Mouse (Mus musculus): ENCODE data around the gene Atg10. TPM values are rescaled to one million over a fixed set of nuclear protein-coding genes. Genes with fewer than 3 reads are reported as not detected.

The Atg10 gene
- polyA plus RNA-seq, 1 experiment from 2014 or later: 16.3 TPM

GRCm38 (mm10) chr13:90905176-90905575, 318.6 kb downstream of the Atg10 start, which contains the start of gene Atp6ap1l:
Gene Atp6ap1l, minus strand, starts transcription at chr13:90905355.
- Histone ChIP-seq H3K36me3 (replicated peaks; ENCODE audit: control insufficient read depth, insufficient read depth, low read depth, low read length) (no peaks in the 10 kb centered on the region), H3K4me3 (ENCODE audit: low read depth, low read length) (no peak within 1 kb of the TSS), H3K27ac (replicated peaks; ENCODE audit: low read depth, low read length) (no peak within 1 kb of the TSS), H3K4me2 (ENCODE audit: low read depth, low read length) (no peak within 1 kb of the TSS), H3K27me3 (ENCODE audit: control insufficient read depth, insufficient read depth, low read length) (no peaks in the 10 kb centered on the region), H3K4me1 (ENCODE audit: control insufficient read depth, insufficient read depth, low read length) (no peaks in the 10 kb centered on the region), H3K9me3 (replicated peaks; ENCODE audit: control insufficient read depth, low read length) (no peaks in the 10 kb centered on the region), H3K9ac (replicated peaks; ENCODE audit: low read length) (no peak within 1 kb of the TSS)
- DNase-seq (ENCODE audit: low spot score) (no peak), ATAC-seq (replicated peaks; ENCODE audit: insufficient number of reproducible peaks, low FRiP score, low TSS enrichment, low read depth) (no peak)
- 92% methylated on average over 5 of the region's 5 CpGs for WGBS

- no peak for DNase-seq (ENCODE audit: low spot score)
- Histone ChIP-seq H3K9me3 (replicated peaks; ENCODE audit: control insufficient read depth, low read length) (no peaks in the 10 kb centered on the region), H3K4me3 (ENCODE audit: low read depth, low read length) (no peak overlapping the region), H3K36me3 (replicated peaks; ENCODE audit: control insufficient read depth, insufficient read depth, low read depth, low read length) (no peaks in the 10 kb centered on the region), H3K4me2 (ENCODE audit: low read depth, low read length) (no peak overlapping the region), H3K27ac (replicated peaks; ENCODE audit: low read depth, low read length) (no peak overlapping the region), H3K27me3 (ENCODE audit: control insufficient read depth, insufficient read depth, low read length) (no peaks in the 10 kb centered on the region), H3K9ac (replicated peaks; ENCODE audit: low read length) (no peak overlapping the region), H3K4me1 (ENCODE audit: control insufficient read depth, insufficient read depth, low read length) (no peaks in the 10 kb centered on the region)
- WGBS: 92% methylated on average over 12 of the region's 12 CpGs
- no peak for ATAC-seq (replicated peaks; ENCODE audit: insufficient number of reproducible peaks, low FRiP score, low TSS enrichment, low read depth)
These were observed 326.9 kb downstream of the Atg10 start for GRCm38 (mm10) chr13:90896821-90897220.

GRCm38 (mm10) chr13:90896098-90896497, 327.7 kb downstream of the Atg10 start:
- H3K9me3 ChIP-seq (replicated peaks; ENCODE audit: control insufficient read depth, low read length): no peaks in the 10 kb centered on the region
- WGBS: 19% methylated on average over 2 of the region's 2 CpGs
- ATAC-seq (replicated peaks; ENCODE audit: insufficient number of reproducible peaks, low FRiP score, low TSS enrichment, low read depth): no peak

GRCm38 (mm10) chr13:90894819-90895218, 328.9 kb downstream of the Atg10 start:
- DNase-seq (ENCODE audit: low spot score) (no peak), ATAC-seq (replicated peaks; ENCODE audit: insufficient number of reproducible peaks, low FRiP score, low TSS enrichment, low read depth) (no peak)
- Histone ChIP-seq H3K4me3 (ENCODE audit: low read depth, low read length) (no peak overlapping the region), H3K36me3 (replicated peaks; ENCODE audit: control insufficient read depth, insufficient read depth, low read depth, low read length) (no peaks in the 10 kb centered on the region), H3K4me1 (ENCODE audit: control insufficient read depth, insufficient read depth, low read length) (no peaks in the 10 kb centered on the region), H3K27ac (replicated peaks; ENCODE audit: low read depth, low read length) (no peak overlapping the region), H3K4me2 (ENCODE audit: low read depth, low read length) (no peak overlapping the region), H3K9ac (replicated peaks; ENCODE audit: low read length) (no peak overlapping the region), H3K27me3 (ENCODE audit: control insufficient read depth, insufficient read depth, low read length) (no peaks in the 10 kb centered on the region), H3K9me3 (replicated peaks; ENCODE audit: control insufficient read depth, low read length) (no peaks in the 10 kb centered on the region)
- WGBS: 89% methylated on average over 4 of the region's 4 CpGs

More at GRCm38 (mm10) chr13:90896098-90896497, 327.7 kb downstream of the Atg10 start:
- Histone ChIP-seq H3K4me3 (ENCODE audit: low read depth, low read length) (no peak overlapping the region), H3K9ac (replicated peaks; ENCODE audit: low read length) (no peak overlapping the region), H3K4me2 (ENCODE audit: low read depth, low read length) (no peak overlapping the region), H3K27ac (replicated peaks; ENCODE audit: low read depth, low read length) (no peak overlapping the region), H3K27me3 (ENCODE audit: control insufficient read depth, insufficient read depth, low read length) (no peaks in the 10 kb centered on the region), H3K4me1 (ENCODE audit: control insufficient read depth, insufficient read depth, low read length) (no peaks in the 10 kb centered on the region), H3K36me3 (replicated peaks; ENCODE audit: control insufficient read depth, insufficient read depth, low read depth, low read length) (no peaks in the 10 kb centered on the region)
- no peak for DNase-seq (ENCODE audit: low spot score)

- Histone ChIP-seq H3K27ac (replicated peaks; ENCODE audit: low read depth, low read length) (no peak overlapping the region), H3K27me3 (ENCODE audit: control insufficient read depth, insufficient read depth, low read length) (no peaks in the 10 kb centered on the region), H3K36me3 (replicated peaks; ENCODE audit: control insufficient read depth, insufficient read depth, low read depth, low read length) (no peaks in the 10 kb centered on the region), H3K4me3 (ENCODE audit: low read depth, low read length) (no peak overlapping the region), H3K4me2 (ENCODE audit: low read depth, low read length) (no peak overlapping the region), H3K4me1 (ENCODE audit: control insufficient read depth, insufficient read depth, low read length) (no peaks in the 10 kb centered on the region), H3K9me3 (replicated peaks; ENCODE audit: control insufficient read depth, low read length) (no peaks in the 10 kb centered on the region), H3K9ac (replicated peaks; ENCODE audit: low read length) (no peak overlapping the region)
- ATAC-seq (replicated peaks; ENCODE audit: insufficient number of reproducible peaks, low FRiP score, low TSS enrichment, low read depth): no peak
- DNase-seq (ENCODE audit: low spot score): no peak
- WGBS: 90% methylated on average over 5 of the region's 5 CpGs
These were observed 333.7 kb downstream of the Atg10 start for GRCm38 (mm10) chr13:90890111-90890510.

- H3K4me3 ChIP-seq (ENCODE audit: low read depth, low read length): peak overlapping the region; percentile 21; the same call in 1 of the 2 replicates
- DNase-seq (ENCODE audit: low spot score) (peak; percentile 87), ATAC-seq (replicated peaks; ENCODE audit: insufficient number of reproducible peaks, low FRiP score, low TSS enrichment, low read depth) (no peak; the same call in 1 of the 2 replicates)
These were observed 337.2 kb downstream of the Atg10 start for GRCm38 (mm10) chr13:90886568-90886983.

GRCm38 (mm10) chr13:90885856-90886532, 337.8 kb downstream of the Atg10 start:
- no peak overlapping the region; the same call in 1 of the 2 replicates for H3K9ac ChIP-seq (replicated peaks; ENCODE audit: low read length)
- WGBS: 47% methylated on average over 13 of the region's 13 CpGs
- ATAC-seq (replicated peaks; ENCODE audit: insufficient number of reproducible peaks, low FRiP score, low TSS enrichment, low read depth): no peak

More at GRCm38 (mm10) chr13:90886568-90886983, 337.2 kb downstream of the Atg10 start:
- Histone ChIP-seq H3K9me3 (replicated peaks; ENCODE audit: control insufficient read depth, low read length) (no peaks in the 10 kb centered on the region), H3K4me2 (ENCODE audit: low read depth, low read length) (peak overlapping the region; percentile 31), H3K36me3 (replicated peaks; ENCODE audit: control insufficient read depth, insufficient read depth, low read depth, low read length) (no peaks in the 10 kb centered on the region), H3K4me1 (ENCODE audit: control insufficient read depth, insufficient read depth, low read length) (no peaks in the 10 kb centered on the region), H3K9ac (replicated peaks; ENCODE audit: low read length) (no peak overlapping the region; the same call in 1 of the 2 replicates), H3K27ac (replicated peaks; ENCODE audit: low read depth, low read length) (no peak overlapping the region), H3K27me3 (ENCODE audit: control insufficient read depth, insufficient read depth, low read length) (no peaks in the 10 kb centered on the region)
- WGBS: 1% methylated on average over 18 of the region's 18 CpGs

More at GRCm38 (mm10) chr13:90885856-90886532, 337.8 kb downstream of the Atg10 start:
- H3K27ac ChIP-seq (replicated peaks; ENCODE audit: low read depth, low read length): no peak overlapping the region
- H3K4me2 ChIP-seq (ENCODE audit: low read depth, low read length): peak overlapping the region; percentile 31
- no peaks in the 10 kb centered on the region for H3K36me3 ChIP-seq (replicated peaks; ENCODE audit: control insufficient read depth, insufficient read depth, low read depth, low read length)
- H3K4me3 ChIP-seq (ENCODE audit: low read depth, low read length): peak overlapping the region; percentile 21; the same call in 1 of the 2 replicates
- DNase-seq (ENCODE audit: low spot score): no peak
- H3K27me3 ChIP-seq (ENCODE audit: control insufficient read depth, insufficient read depth, low read length): no peaks in the 10 kb centered on the region
- H3K4me1 ChIP-seq (ENCODE audit: control insufficient read depth, insufficient read depth, low read length): no peaks in the 10 kb centered on the region
- no peaks in the 10 kb centered on the region for H3K9me3 ChIP-seq (replicated peaks; ENCODE audit: control insufficient read depth, low read length)
